ENCODE assay signal across 21 mouse cellular contexts in genomic region chr12:89516046-89516445, GRCm38 (mm10).
"Had no signal": no experiment of that assay in that cellular context is flagged by ENCODE, and none has a peak within 500 bp of the region (broad histone marks: within the 10 kb centered on the region; RNA-seq: fewer than 3 reads in every experiment).

No protein-coding gene starts in this region.

- H3K4me1 ChIP-seq: limb, embryonic 12.5 days; limb, embryonic 15.5 days; neural tube, embryonic 12.5 days had no signal

- H3K4me3 ChIP-seq: limb, embryonic 12.5 days; limb, embryonic 15.5 days; neural tube, embryonic 12.5 days had no signal

- H3K27me3 ChIP-seq: limb, embryonic 12.5 days; limb, embryonic 15.5 days; neural tube, embryonic 12.5 days had no signal

- H3K9ac ChIP-seq: limb, embryonic 12.5 days; limb, embryonic 15.5 days; liver, embryonic 14.5 days; liver, postnatal 0 days; lung, embryonic 14.5 days; neural tube, embryonic 12.5 days had no signal

- DNase-seq: kidney, adult 9 months; kidney, postnatal 14 days; kidney, postnatal 4 days; left cerebral cortex, postnatal 4 days; liver, postnatal 0 days; lung, embryonic 14.5 days; midbrain, embryonic 14.5 days; right cerebral cortex, adult 18-20 months; right cerebral cortex, postnatal 14 days; right cerebral cortex, postnatal 4 days; thymus, adult 2 months; thymus, postnatal 14 days; thymus, postnatal 4 days had no signal

- ATAC-seq: liver, postnatal 0 days; lung, postnatal 0 days had no signal

- H3K27ac ChIP-seq: limb, embryonic 12.5 days; limb, embryonic 15.5 days; liver, embryonic 14.5 days; macrophage; neural tube, embryonic 12.5 days; stomach, postnatal 0 days had no signal

- H3K4me2 ChIP-seq: limb, embryonic 12.5 days; limb, embryonic 15.5 days; liver, embryonic 11.5 days; lung, embryonic 14.5 days; neural tube, embryonic 12.5 days had no signal

- H3K9me3 ChIP-seq: limb, embryonic 12.5 days; limb, embryonic 15.5 days; neural tube, embryonic 12.5 days had no signal

- H3K36me3 ChIP-seq: limb, embryonic 12.5 days; limb, embryonic 15.5 days; neural tube, embryonic 12.5 days had no signal
